Comparison of ENCODE assay signal across 23 mouse cellular contexts in genomic region chr17:7746841-7747240, GRCm38 (mm10).
DNase-seq lines count a peak whose midpoint lies in the region; ATAC-seq lines count a peak whose summit lies in the region.
"Had no signal": no experiment of that assay in that cellular context is flagged by ENCODE, and none has a peak within 500 bp of the region (broad histone marks: within the 10 kb centered on the region; RNA-seq: fewer than 3 reads in every experiment).

No protein-coding gene starts in this region.

- no peak overlapping the region for H3K27ac ChIP-seq in forebrain, embryonic 16.5 days (ENCODE audit: low read length)
- no peak overlapping the region for H3K27ac ChIP-seq in forebrain, embryonic 10.5 days
- H3K27ac ChIP-seq: forebrain, embryonic 12.5 days; hindbrain, embryonic 12.5 days; kidney, embryonic 15.5 days; limb, embryonic 13.5 days; liver, embryonic 15.5 days; stomach, postnatal 0 days had no signal

- no peak overlapping the region for H3K4me2 ChIP-seq in forebrain, embryonic 16.5 days (ENCODE audit: low read length)
- H3K4me2 ChIP-seq: forebrain, embryonic 12.5 days; hindbrain, embryonic 12.5 days; kidney, embryonic 15.5 days; limb, embryonic 13.5 days; liver, embryonic 15.5 days had no signal

- DNase-seq in forebrain, embryonic 10.5 days (ENCODE audit: extremely low spot score, low spot score), result no peak
- peak; percentile 37 for DNase-seq in left cerebral cortex, adult 11 months (ENCODE audit: low spot score)
- DNase-seq in left cerebral cortex, postnatal 4 days, result no peak
- peak; percentile 65 to 80 for DNase-seq in layer of hippocampus, adult 18-20 months (ENCODE audit: low spot score in 2 of 2)
- peak; percentile 6 to 14 for DNase-seq in left cerebral cortex, adult 9 months (ENCODE audit: low spot score in 2 of 2)
- no peak for DNase-seq in kidney, postnatal 25 days
- DNase-seq in adrenal gland, adult 2 months, result no peak
- DNase-seq: cerebellum, postnatal 25 days; gastrocnemius, postnatal 36 days; lung, postnatal 14 days; thymus, postnatal 14 days had no signal

- 0 out of 2 replicates have a peak, but pooled peaks have one; percentile 63 for ATAC-seq in forebrain, embryonic 16.5 days
- ATAC-seq: CD4-positive, CD25-positive, alpha-beta regulatory T cell, adult 4 months; intestine, embryonic 16.5 days had no signal

- no peak overlapping the region for H3K9ac ChIP-seq in forebrain, embryonic 16.5 days (replicated peaks; ENCODE audit: low read depth, low read length)
- H3K9ac ChIP-seq: forebrain, embryonic 12.5 days; hindbrain, embryonic 12.5 days; kidney, embryonic 15.5 days; limb, embryonic 13.5 days; liver, embryonic 15.5 days had no signal

- no peaks in the 10 kb centered on the region for H3K36me3 ChIP-seq in forebrain, embryonic 16.5 days (ENCODE audit: control insufficient read depth, insufficient read depth)
- H3K36me3 ChIP-seq in forebrain, embryonic 10.5 days (replicated peaks), result no peaks in the 10 kb centered on the region
- H3K36me3 ChIP-seq: forebrain, embryonic 12.5 days; G1E; hindbrain, embryonic 12.5 days; kidney, embryonic 15.5 days; limb, embryonic 13.5 days; liver, embryonic 15.5 days had no signal

- H3K4me3 ChIP-seq in forebrain, embryonic 16.5 days (replicated peaks; ENCODE audit: low read length), result no peak overlapping the region
- no peak overlapping the region for H3K4me3 ChIP-seq in forebrain, embryonic 10.5 days
- H3K4me3 ChIP-seq: forebrain, embryonic 12.5 days; hindbrain, embryonic 12.5 days; kidney, embryonic 15.5 days; limb, embryonic 13.5 days; liver, embryonic 15.5 days; megakaryocyte, embryonic 14.5 days; myocyte had no signal

- no peaks in the 10 kb centered on the region for H3K27me3 ChIP-seq in forebrain, embryonic 16.5 days (replicated peaks; ENCODE audit: control insufficient read depth, insufficient read depth, low read length)
- no peaks in the 10 kb centered on the region for H3K27me3 ChIP-seq in forebrain, embryonic 10.5 days (ENCODE audit: poor library complexity, severe bottlenecking)
- H3K27me3 ChIP-seq: forebrain, embryonic 12.5 days; hindbrain, embryonic 12.5 days; kidney, embryonic 15.5 days; limb, embryonic 13.5 days; liver, embryonic 15.5 days; megakaryocyte, embryonic 14.5 days had no signal

- 80% methylated on average over 3 of the region's 3 CpGs for WGBS in forebrain, embryonic 16.5 days
- 95% methylated on average over 3 of the region's 3 CpGs for WGBS in forebrain, embryonic 10.5 days

- intact Hi-C loops in left cerebral cortex, postnatal 4 days (cut with DNase I), result no loop called here

- H3K4me1 ChIP-seq in forebrain, embryonic 16.5 days (replicated peaks; ENCODE audit: control insufficient read depth, insufficient read depth, low read length), result no peaks in the 10 kb centered on the region
- H3K4me1 ChIP-seq in forebrain, embryonic 10.5 days, result no peaks in the 10 kb centered on the region
- H3K4me1 ChIP-seq: forebrain, embryonic 12.5 days; hindbrain, embryonic 12.5 days; kidney, embryonic 15.5 days; limb, embryonic 13.5 days; liver, embryonic 15.5 days; megakaryocyte, embryonic 14.5 days had no signal

- H3K9me3 ChIP-seq in forebrain, embryonic 16.5 days (ENCODE audit: control insufficient read depth, low read length), result no peaks in the 10 kb centered on the region
- no peaks in the 10 kb centered on the region for H3K9me3 ChIP-seq in forebrain, embryonic 10.5 days
- H3K9me3 ChIP-seq: forebrain, embryonic 12.5 days; hindbrain, embryonic 12.5 days; kidney, embryonic 15.5 days; limb, embryonic 13.5 days had no signal

Comparison
In these comparisons a context has a peak if more than half of its experiments do, and no peak if none do; other contexts are left out.
1. DNase-seq: peak in left cerebral cortex, adult 11 months (single experiment), layer of hippocampus, adult 18-20 months (2 of 2) and left cerebral cortex, adult 9 months (2 of 2); none in forebrain, embryonic 10.5 days (single experiment), left cerebral cortex, postnatal 4 days (single experiment), kidney, postnatal 25 days (0 of 2) and adrenal gland, adult 2 months (single experiment).